Mouse (Mus musculus) left cerebral cortex, postnatal 4 days (tissue): ENCODE results near the gene Trmt112. TPM values are rescaled to one million over a fixed set of nuclear protein-coding genes. Genes with fewer than 3 reads are reported as not detected.
"Not testable (repeated sequence)": the region's sequence is repeated elsewhere in the genome, so short reads cannot be mapped to it uniquely, and the experiment has no call there.

ENCODE experiments used
- DNase-seq: peaks from one replicate; pipeline ENCODE4 v3.0.0-alpha.2; 2022
- intact Hi-C: fragments of 180-260 bp; cut with DNase I; formaldehyde crosslinking; loops from one replicate; pipeline ENCODE4 v1.15.1; 2025
- total RNA-seq, 2 experiments: library from RNA; stranded (reverse); gene quantifications; 2 replicates each; pipeline ENCODE4 v1.2.3; 2021

Trmt112 gene
- total RNA-seq, 2 experiments from 2014 or later = 42.5 to 43.0 TPM

- DNase-seq = no peak
- intact Hi-C loops = loop anchor here (5.0 kb wide), 1 partner anchor 45 kb away; no protein-coding TSS in a partner anchor
Measured at GRCm38 (mm10) chr19:6907094-6907493, 2.4 kb upstream of the Trmt112 start.

- intact Hi-C loops = loop anchor here (5.0 kb wide), 1 partner anchor 46 kb away; no protein-coding TSS in a partner anchor
- DNase-seq = no peak
Measured at GRCm38 (mm10) chr19:6907811-6908540, 1.5 kb upstream of the Trmt112 start.

- intact Hi-C loops = loop anchor here (5.0 kb wide), 1 partner anchor 47 kb away; no protein-coding TSS in a partner anchor
- no peak for DNase-seq
Measured at GRCm38 (mm10) chr19:6909021-6909420, 477 bp upstream of the Trmt112 start.

DNA sequence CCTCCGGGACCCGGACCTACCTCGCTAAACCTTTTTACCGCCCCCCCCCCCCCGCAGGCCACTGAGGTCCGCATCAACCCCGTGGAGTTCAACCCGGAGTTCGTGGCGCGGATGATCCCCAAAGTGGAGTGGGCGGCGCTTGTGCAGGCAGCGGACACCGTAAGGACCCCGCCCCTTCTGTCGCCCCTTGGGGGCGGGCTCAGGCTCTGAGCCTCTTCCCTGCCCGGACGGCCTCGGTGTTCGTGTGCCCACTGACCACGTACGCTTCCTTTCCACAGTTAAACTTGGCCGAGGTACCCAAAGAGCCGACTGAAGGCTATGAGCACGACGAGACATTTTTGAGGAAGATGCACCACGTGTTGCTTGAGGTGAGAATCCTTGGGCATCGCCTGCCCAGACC is 808 bp downstream of the Trmt112 start:
- DNase-seq = peak; percentile 56
- intact Hi-C loops = not testable (repeated sequence)

- intact Hi-C loops = no loop called here
- no peak for DNase-seq
Measured at GRCm38 (mm10) chr19:6911101-6912074, 1.9 kb downstream of the Trmt112 start.

- intact Hi-C loops = no loop called here
- no peak for DNase-seq
Measured at GRCm38 (mm10) chr19:6912205-6912970, 2.9 kb downstream of the Trmt112 start.

DNA sequence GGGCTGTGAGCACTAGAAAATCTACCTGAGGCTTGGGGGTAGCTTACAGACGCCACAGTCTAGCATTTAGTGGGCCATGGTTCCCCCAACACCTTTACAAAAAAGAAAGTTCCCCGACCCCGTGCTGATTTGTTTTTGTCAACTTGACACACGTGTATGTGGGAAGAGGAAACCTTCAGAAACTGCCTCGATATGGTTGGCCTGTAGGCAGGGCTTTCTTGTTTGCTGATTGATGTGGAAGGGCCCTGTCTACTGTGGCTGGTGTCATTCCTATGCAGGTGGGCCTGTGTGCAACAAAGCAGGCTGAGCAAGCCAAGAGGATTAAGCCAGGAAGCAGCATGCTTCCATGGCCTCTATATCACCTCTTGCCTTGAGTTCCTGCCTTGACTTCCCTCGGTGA is 3.5 kb downstream of the Trmt112 start:
- no peak for DNase-seq
- intact Hi-C loops = no loop called here

DNA sequence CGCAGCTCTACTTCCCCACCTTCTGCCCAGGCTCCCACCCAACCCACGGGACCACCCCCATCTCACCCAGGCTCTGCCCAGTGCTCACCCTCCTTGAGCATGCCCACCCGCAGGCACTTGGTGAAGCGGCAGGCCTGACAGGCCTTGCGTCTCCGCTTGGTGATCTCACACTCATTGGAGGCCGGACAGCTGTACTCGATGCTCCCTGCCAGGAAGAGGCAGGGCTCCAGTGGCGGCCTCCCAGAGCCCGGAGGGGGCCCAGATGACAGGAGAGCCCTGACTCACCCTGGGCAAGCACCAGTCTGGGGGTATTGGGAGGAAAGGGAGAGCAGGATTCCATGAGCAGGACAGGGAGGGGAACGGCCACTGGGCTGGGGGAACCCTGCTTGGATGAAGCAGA is 4.5 kb downstream of the Trmt112 start:
- DNase-seq = no peak
- intact Hi-C loops = no loop called here

- DNase-seq = no peak
- intact Hi-C loops = no loop called here
Measured at GRCm38 (mm10) chr19:6914540-6914939, 5.0 kb downstream of the Trmt112 start.

- intact Hi-C loops = no loop called here
- no peak for DNase-seq
Measured at GRCm38 (mm10) chr19:6915276-6915675, 5.8 kb downstream of the Trmt112 start.

GRCm38 (mm10) chr19:6916496-6916895 is 7.0 kb downstream of the Trmt112 start:
- intact Hi-C loops = no loop called here
- DNase-seq = no peak

- intact Hi-C loops = no loop called here
- no peak for DNase-seq
Measured at GRCm38 (mm10) chr19:6918321-6918720, 8.8 kb downstream of the Trmt112 start.

- no peak for DNase-seq
- intact Hi-C loops = no loop called here
Measured at GRCm38 (mm10) chr19:6919431-6919830, 9.9 kb downstream of the Trmt112 start.

DNA sequence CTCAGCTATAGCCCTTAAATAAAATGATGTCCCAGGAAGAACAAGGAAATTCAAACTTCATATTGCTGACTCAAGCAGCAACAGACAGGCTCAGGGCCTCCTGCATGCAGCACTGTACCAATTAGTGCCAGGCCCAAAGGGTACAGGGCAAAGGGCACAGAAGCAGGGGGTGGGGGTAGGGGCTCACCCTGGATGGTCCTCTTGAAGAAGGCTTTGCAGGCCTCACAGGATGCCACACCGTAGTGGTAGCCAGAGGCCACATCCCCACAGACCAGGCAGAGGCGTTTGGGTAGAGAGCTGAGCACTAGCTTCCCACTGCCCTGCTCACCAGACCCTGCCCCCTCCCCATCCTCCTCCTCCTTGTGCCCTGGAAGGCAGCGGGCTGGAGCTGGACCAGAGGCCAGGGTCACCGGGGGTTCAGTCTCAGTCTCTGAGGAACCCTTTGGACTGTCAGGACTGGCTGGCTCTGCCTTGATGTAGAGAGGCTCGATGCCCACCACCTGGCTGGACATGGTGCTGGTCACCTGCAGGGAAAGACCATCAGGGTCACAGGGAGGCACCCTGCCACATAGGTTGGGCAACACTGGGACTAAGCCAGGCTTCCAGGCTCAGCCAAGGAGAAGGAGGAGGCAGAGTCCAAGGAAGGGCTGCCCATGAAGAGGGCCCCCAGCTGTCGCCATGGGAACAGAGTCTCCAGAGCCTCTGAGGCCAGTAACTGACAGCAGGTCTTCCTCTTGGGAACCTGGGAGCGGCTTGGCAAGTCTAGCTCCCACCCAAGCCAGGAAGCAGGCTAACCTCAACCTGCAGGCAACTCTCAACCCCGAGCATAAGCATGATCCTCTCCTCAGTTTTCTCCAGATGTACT is 10.6 kb downstream of the Trmt112 start:
- intact Hi-C loops = no loop called here
- DNase-seq = peak; percentile 47

DNA sequence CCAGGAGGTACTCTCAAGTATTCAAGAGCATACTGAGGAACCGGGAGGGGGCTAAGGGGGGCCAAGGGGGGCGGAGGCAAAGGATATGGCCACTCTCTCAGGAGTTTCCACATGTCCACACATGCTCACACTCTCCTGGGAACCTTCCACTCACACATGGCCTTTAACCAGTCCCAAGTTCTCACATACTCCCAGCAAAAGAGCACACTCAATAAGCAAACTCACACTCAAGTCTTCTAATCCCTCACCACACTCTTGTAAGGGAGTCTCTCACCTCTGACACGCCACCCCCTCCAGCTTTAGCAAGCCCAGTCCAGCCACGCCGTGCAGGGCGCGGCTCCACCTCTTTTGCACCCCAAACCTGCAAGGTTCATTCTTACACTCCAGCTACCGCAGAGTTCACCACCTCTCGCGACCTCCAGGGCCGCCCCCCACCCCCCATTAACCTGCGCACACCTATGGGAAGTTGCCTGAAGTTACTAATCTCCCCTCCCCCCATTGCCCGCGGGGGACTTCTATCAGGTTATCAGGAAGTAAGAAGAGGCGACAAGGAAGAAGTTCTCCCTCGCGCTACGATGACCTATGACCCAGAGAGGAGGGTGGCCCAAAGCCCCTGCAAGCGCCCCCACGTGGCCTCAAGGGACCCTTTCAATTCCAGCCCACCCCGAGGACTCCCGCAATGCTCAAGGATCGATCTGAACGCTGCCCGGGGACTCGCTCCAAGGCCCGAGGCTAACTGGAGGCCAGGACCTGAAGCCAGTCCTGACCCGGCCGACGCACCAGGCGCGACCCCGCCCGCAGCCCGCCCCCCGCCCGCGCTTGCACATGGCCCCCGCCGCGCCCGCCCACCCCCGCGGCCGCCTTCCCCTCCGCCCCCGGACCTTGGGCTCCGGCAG is 11.5 kb downstream of the Trmt112 start:
- intact Hi-C loops = no loop called here
- peak; percentile 54 for DNase-seq

DNA sequence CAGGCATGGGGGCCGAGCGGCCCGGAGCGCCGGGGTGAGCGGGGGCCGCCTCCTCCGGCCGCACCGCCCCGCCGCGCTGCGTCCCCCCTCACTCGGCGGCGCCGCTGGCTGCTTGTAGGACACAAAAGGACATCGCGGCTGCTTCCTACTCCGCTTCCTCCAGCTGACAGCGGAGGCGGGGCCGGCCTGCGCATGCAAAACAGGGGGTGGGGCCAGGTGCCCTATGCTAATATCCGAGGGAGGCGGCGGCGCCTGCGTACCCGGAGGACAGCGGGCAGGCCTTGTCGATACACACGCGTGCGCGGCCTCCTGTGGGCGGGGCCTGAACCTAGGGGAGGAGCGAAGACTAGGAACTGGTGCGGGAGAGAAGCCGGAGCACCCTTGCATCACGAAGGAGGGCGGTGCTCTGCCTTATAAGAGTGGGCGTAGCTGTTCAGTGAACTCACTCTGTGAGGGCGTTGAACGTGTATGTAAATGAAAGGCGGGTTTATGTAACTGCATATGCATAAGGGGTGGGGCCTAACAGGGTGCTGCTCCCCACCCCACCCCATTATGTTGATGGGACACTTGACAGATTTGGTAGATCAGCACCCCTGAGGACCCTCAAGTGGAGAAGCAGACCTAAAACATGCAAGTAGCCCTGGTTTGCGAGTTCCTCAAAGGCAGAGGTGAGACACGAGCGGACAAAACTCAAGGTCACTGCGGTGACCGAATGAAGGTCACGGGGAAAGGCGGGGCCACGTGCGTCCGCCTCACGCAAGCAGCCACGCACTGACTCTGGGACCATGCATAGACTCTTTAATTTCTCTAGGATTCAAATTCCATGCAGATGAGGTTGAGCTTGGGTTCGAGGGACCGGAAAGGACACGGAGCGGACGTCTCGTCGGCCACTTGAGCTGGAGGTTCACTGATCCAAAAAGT is 12.4 kb downstream of the Trmt112 start, which contains the start of gene Esrra:
TSS of gene Esrra (minus strand) at position 167 of the 921 bp plus-strand sequence.
- peak; percentile 100 for DNase-seq
- intact Hi-C loops = no loop called here

DNA sequence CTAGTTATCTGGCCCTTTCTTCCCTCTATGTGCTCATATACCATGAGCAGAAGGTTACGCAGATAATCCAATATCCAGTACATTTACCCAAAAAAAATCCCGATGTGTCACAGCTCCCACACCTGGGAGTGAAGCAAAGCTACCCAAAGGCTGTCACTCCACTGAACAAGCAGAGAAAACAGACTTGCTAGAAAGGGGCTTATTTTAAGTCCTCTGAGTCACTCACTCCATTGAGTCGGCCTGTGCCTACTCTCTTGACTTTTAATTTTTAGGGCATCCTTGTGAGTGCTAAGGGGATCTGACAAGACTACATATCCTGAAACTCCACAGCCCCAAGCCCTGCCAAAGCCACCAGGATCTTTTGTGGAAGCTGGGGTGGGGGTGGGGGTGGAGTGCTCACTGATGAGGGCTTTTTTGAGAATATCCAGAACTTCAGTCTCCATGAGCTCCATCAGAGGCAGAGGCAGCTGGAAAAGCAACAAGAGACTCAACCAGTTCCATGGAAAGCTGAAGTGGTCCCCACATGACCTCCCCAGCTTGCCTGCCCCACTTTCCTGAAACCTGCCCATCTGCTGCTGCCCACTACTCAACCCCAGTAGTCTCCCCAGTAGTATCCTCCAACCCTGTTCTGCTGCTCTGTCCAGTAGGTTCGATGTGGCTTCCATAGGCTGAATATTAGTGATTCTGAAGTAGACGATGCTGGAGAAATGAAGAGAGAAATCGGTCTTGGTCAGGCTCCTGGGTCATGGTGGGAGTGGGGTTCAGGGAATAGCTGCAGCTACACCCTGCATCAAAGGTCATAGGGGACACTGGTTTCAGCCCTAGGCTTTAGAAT is 13.6 kb downstream of the Trmt112 start:
- DNase-seq = no peak

More for the DNA sequence above, 13.6 kb downstream of the Trmt112 start:
- intact Hi-C loops = no loop called here
